Mouse (Mus musculus): ENCODE measurements around the gene Gm6583. TPM values are rescaled to one million over a fixed set of nuclear protein-coding genes. Genes with fewer than 3 reads are reported as not detected.

Gm6583 gene
- total RNA-seq, 2 experiments from 2014 or later, result 0.15 TPM; not detected in 1

Other genes with a start within 250 kb of the Gm6583 start
- 1 to 10 TPM in 1 of 2 experiments, under 1 TPM in 1; 0.67 to 1.5 TPM for gene Cryba4, start 103.5 kb downstream of the Gm6583 start, total RNA-seq (2021)
- 10 to 100 TPM in 1 of 2 experiments, 1 to 10 TPM in 1; 10.0 to 12.1 TPM for gene Crybb1, start 100.2 kb downstream of the Gm6583 start, total RNA-seq (2021)
- 10 to 100 TPM; 34.4 to 34.6 TPM for gene Tpst2, start 79.3 kb downstream of the Gm6583 start, total RNA-seq (2021)
- gene Tfip11, start 29.7 kb downstream of the Gm6583 start, total RNA-seq (2021), result 10 to 100 TPM; 33.0 to 34.9 TPM
- 10 to 100 TPM; 27.9 to 30.0 TPM for gene Srrd, start 13.0 kb downstream of the Gm6583 start, total RNA-seq (2021)
- 10 to 100 TPM; 18.8 to 29.2 TPM for gene Hps4, start 12.9 kb downstream of the Gm6583 start, total RNA-seq (2021)
- 100 to 1,000 TPM; 154 to 161 TPM for gene Asphd2, start 38.8 kb upstream of the Gm6583 start, total RNA-seq (2021)
- gene Gm6588, start 93.4 kb upstream of the Gm6583 start, total RNA-seq (2021), result not detected
- 100 to 1,000 TPM; 158 to 163 TPM for gene Sez6l, start 221.2 kb upstream of the Gm6583 start, total RNA-seq (2021)

Measured in left cerebral cortex, postnatal 10 days (tissue).